Mouse (Mus musculus): ENCODE data around the gene Vars2. TPM values are rescaled to one million over a fixed set of nuclear protein-coding genes. Genes with fewer than 3 reads are reported as not detected.

Vars2 gene
- total and polyA plus RNA-seq, 3 experiments: 24.0 to 34.0 TPM; not detected in 1

GRCm38 (mm10) chr17:35643609-35644236, 23.7 kb downstream of the Vars2 start, which contains the start of gene Mucl3:
Gene Mucl3, minus strand, starts transcription at chr17:35643695.
- H3K27me3 ChIP-seq (ENCODE audit: control insufficient read depth in 1 of 2, insufficient read depth in 2 of 2, low read length in 2 of 2): peaks cover 0 to 11% of the 10 kb centered on the region in 2 experiments
- no peaks in the 10 kb centered on the region for H3K9me3 ChIP-seq (replicated peaks; ENCODE audit: insufficient read depth, low read length)
- DNase-seq (ENCODE audit: low read depth, low spot score): no peak
- no peak within 1 kb of the TSS for H3K4me3 ChIP-seq (ENCODE audit: control insufficient read depth in 1 of 2, insufficient read depth in 1 of 2, low read depth in 2 of 2, low read length in 2 of 2)
- H3K27ac ChIP-seq (ENCODE audit: control insufficient read depth, low read depth, low read length): no peak within 1 kb of the TSS
- no peaks in the 10 kb centered on the region for H3K79me2 ChIP-seq (ENCODE audit: control insufficient read depth, insufficient read depth, low read length, poor library complexity)
- peaks cover 0 to 10% of the 10 kb centered on the region in 2 experiments; a peak in 2 of 4 replicates for H3K4me1 ChIP-seq (ENCODE audit: control insufficient read depth in 1 of 2, insufficient read depth in 2 of 2, low read length in 2 of 2)
- peaks cover 0 to 7% of the 10 kb centered on the region in 2 experiments; a peak in 1 of 4 replicates for H3K36me3 ChIP-seq (ENCODE audit: control insufficient read depth in 1 of 2, insufficient read depth in 2 of 2, low read length in 2 of 2)
- H3K9ac ChIP-seq (ENCODE audit: control insufficient read depth, low read depth, low read length, poor library complexity, severe bottlenecking): no peak within 1 kb of the TSS
- TF ChIP-seq RCOR1 (IDR thresholded peaks at IDR 0.05; ENCODE audit: low read depth, low read length): no peak
- no peak for TF ChIP-seq BHLHE40 (IDR thresholded peaks at IDR 0.05; ENCODE audit: borderline replicate concordance, low read depth, low read length)
- TF ChIP-seq POLR2AphosphoS2 (IDR thresholded peaks at IDR 0.05; ENCODE audit: low read length): no peak
- no peak for TF ChIP-seq KAT2A (conservative IDR thresholded peaks at IDR 0.05; ENCODE audit: low read depth, low read length)
- TF ChIP-seq ZMIZ1 (IDR thresholded peaks at IDR 0.05; ENCODE audit: low read depth, low read length): no peak
- no peak for TF ChIP-seq E2F4 (IDR thresholded peaks at IDR 0.05; ENCODE audit: borderline replicate concordance, low read depth, low read length)
- no peak for TF ChIP-seq UBTF (IDR thresholded peaks at IDR 0.05; ENCODE audit: borderline replicate concordance, insufficient read depth, low read depth, low read length)

- H3K79me2 ChIP-seq (ENCODE audit: control insufficient read depth, insufficient read depth, low read length, poor library complexity): no peaks in the 10 kb centered on the region
- peaks cover 0 to 11% of the 10 kb centered on the region in 2 experiments; a peak in 2 of 4 replicates for H3K36me3 ChIP-seq (ENCODE audit: control insufficient read depth in 1 of 2, insufficient read depth in 2 of 2, low read length in 2 of 2)
- H3K9ac ChIP-seq (ENCODE audit: control insufficient read depth, low read depth, low read length, poor library complexity, severe bottlenecking): peak overlapping the region; percentile 42; the same call in 1 of the 2 replicates
- no peaks in the 10 kb centered on the region for H3K9me3 ChIP-seq (replicated peaks; ENCODE audit: insufficient read depth, low read length)
- TF ChIP-seq ZNF384 (IDR thresholded peaks at IDR 0.05; ENCODE audit: low read depth, low read length) (0 out of 2 replicates have a peak, but pooled peaks have one; percentile 24), GATA1 (IDR thresholded peaks at IDR 0.05; ENCODE audit: low read depth, low read length) (0 out of 2 replicates have a peak, but pooled peaks have one; percentile 13), USF1 (IDR thresholded peaks at IDR 0.05; ENCODE audit: low read depth, low read length) (no peak)
- no peak overlapping the region for H3K27ac ChIP-seq (ENCODE audit: control insufficient read depth, low read depth, low read length)
- H3K4me1 ChIP-seq (ENCODE audit: control insufficient read depth in 1 of 2, insufficient read depth in 2 of 2, low read length in 2 of 2): peaks cover 0 to 17% of the 10 kb centered on the region in 2 experiments; a peak in 2 of 4 replicates
- peak overlapping the region; percentile 34 to 46; a peak in 3 of 4 replicates for H3K4me3 ChIP-seq (ENCODE audit: control insufficient read depth in 1 of 2, insufficient read depth in 1 of 2, low read depth in 2 of 2, low read length in 2 of 2)
- peak; percentile 21 for DNase-seq (ENCODE audit: low read depth, low spot score)
- H3K27me3 ChIP-seq (ENCODE audit: control insufficient read depth in 1 of 2, insufficient read depth in 2 of 2, low read length in 2 of 2): peaks cover 0 to 9% of the 10 kb centered on the region in 2 experiments
Measured at GRCm38 (mm10) chr17:35639352-35639751, 28.0 kb downstream of the Vars2 start.

GRCm38 (mm10) chr17:35638475-35639190, 28.8 kb downstream of the Vars2 start:
- Histone ChIP-seq H3K27ac (ENCODE audit: control insufficient read depth, low read depth, low read length) (no peak overlapping the region), H3K36me3 (ENCODE audit: control insufficient read depth in 1 of 2, insufficient read depth in 2 of 2, low read length in 2 of 2) (peaks cover 0 to 11% of the 10 kb centered on the region in 2 experiments; a peak in 2 of 4 replicates), H3K27me3 (ENCODE audit: control insufficient read depth in 1 of 2, insufficient read depth in 2 of 2, low read length in 2 of 2) (peaks cover 0 to 6% of the 10 kb centered on the region in 2 experiments; a peak in 3 of 4 replicates), H3K9ac (ENCODE audit: control insufficient read depth, low read depth, low read length, poor library complexity, severe bottlenecking) (peak overlapping the region; percentile 42; the same call in 1 of the 2 replicates), H3K4me3 (ENCODE audit: control insufficient read depth in 1 of 2, insufficient read depth in 1 of 2, low read depth in 2 of 2, low read length in 2 of 2) (peak overlapping the region; percentile 38 to 46), H3K79me2 (ENCODE audit: control insufficient read depth, insufficient read depth, low read length, poor library complexity) (no peaks in the 10 kb centered on the region), H3K4me1 (ENCODE audit: control insufficient read depth in 1 of 2, insufficient read depth in 2 of 2, low read length in 2 of 2) (peaks cover 0 to 17% of the 10 kb centered on the region in 2 experiments; a peak in 2 of 4 replicates), H3K9me3 (replicated peaks; ENCODE audit: insufficient read depth, low read length) (no peaks in the 10 kb centered on the region)
- TF ChIP-seq ETS1 (IDR thresholded peaks at IDR 0.05; ENCODE audit: low read depth, low read length) (peak; percentile 57; the same call in 1 of the 2 replicates), ELF1 (IDR thresholded peaks at IDR 0.05; ENCODE audit: low read depth, low read length) (peak; percentile 40; the same call in 1 of the 2 replicates), TCF12 (IDR thresholded peaks at IDR 0.05; ENCODE audit: low read depth, low read length) (peak; percentile 54), JUND (IDR thresholded peaks at IDR 0.05; ENCODE audit: low read depth, low read length) (0 out of 2 replicates have a peak, but pooled peaks have one; percentile 49), EP300 (IDR thresholded peaks at IDR 0.05; ENCODE audit: low read depth in 1 of 2, low read length in 2 of 2) (peak; percentile 29 to 74; a peak in 3 of 4 replicates), TAL1 (IDR thresholded peaks at IDR 0.05; ENCODE audit: low read length) (no peak), NRF1 (IDR thresholded peaks at IDR 0.05; ENCODE audit: insufficient read depth, low read depth, low read length, poor library complexity, severe bottlenecking) (no peak), BHLHE40 (IDR thresholded peaks at IDR 0.05; ENCODE audit: borderline replicate concordance, low read depth, low read length) (no peak), GATA1 (IDR thresholded peaks at IDR 0.05; ENCODE audit: low read depth, low read length) (peak; percentile 87), MAX (IDR thresholded peaks at IDR 0.05; ENCODE audit: low read length) (peak; percentile 58), CHD2 (IDR thresholded peaks at IDR 0.05; ENCODE audit: low read length) (peak; percentile 91), HCFC1 (IDR thresholded peaks at IDR 0.05; ENCODE audit: low read depth, low read length) (0 out of 2 replicates have a peak, but pooled peaks have one; percentile 6), RCOR1 (IDR thresholded peaks at IDR 0.05; ENCODE audit: low read depth, low read length) (peak; percentile 78), E2F4 (IDR thresholded peaks at IDR 0.05; ENCODE audit: borderline replicate concordance, low read depth, low read length) (no peak)
- DNase-seq (ENCODE audit: low read depth, low spot score): peak; percentile 97

Data from MEL (cell line).